Mouse (Mus musculus): ENCODE data around the gene Lpp.

Gene Lpp

GRCm38 (mm10) chr16:24915470-24915869 lies 522.2 kb downstream of the Lpp start:
- no peak for DNase-seq (ENCODE audit: low read depth, low spot score)

- no peak for DNase-seq (ENCODE audit: low read depth, low spot score)
Observed at GRCm38 (mm10) chr16:24919349-24920012, 526.2 kb downstream of the Lpp start.

GRCm38 (mm10) chr16:24930070-24930469 lies 536.8 kb downstream of the Lpp start:
- no peak for DNase-seq (ENCODE audit: low read depth, low spot score)

DNA sequence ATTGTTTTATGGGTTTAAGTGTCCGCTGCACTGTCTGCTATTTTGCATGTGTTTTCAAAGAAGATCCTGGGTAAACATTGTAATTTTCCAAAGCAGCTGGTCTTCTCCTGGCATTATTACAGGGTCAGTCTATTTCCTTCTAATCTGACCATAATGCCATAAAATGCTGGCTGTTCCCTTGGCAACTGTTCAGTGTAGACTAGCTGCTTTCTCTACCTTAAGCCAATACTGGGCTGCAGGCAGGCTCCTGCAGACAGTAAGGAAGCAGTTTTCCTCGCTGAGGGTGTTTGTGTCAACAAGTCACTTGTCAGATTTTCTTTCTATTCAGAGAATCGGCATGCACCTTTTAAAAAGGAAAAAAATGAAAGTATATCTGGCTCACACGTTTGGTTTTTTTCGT lies 537.3 kb downstream of the Lpp start:
- no peak for DNase-seq (ENCODE audit: low read depth, low spot score)

DNA sequence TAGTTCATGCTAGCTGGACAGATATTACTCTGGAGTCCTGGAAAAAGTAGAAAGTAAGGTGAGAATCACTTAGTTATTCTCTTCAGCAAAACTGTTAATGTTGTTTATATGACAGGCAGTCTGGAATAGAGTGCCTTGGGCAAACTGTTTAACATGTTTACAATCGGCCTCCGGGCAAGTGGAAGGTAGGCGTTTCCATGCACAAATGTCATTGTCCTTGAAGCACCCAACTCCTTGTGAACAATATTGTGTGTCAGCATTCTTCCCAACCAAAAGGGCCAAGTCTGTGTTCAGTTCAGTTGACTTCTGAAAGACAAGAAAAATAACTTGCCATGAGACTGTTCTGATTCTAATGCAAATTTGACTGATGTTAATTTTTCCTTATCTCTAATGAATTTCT lies 539.5 kb downstream of the Lpp start:
- DNase-seq (ENCODE audit: low read depth, low spot score): no peak

GRCm38 (mm10) chr16:24933691-24934090 lies 540.4 kb downstream of the Lpp start:
- no peak for DNase-seq (ENCODE audit: low read depth, low spot score)

DNA sequence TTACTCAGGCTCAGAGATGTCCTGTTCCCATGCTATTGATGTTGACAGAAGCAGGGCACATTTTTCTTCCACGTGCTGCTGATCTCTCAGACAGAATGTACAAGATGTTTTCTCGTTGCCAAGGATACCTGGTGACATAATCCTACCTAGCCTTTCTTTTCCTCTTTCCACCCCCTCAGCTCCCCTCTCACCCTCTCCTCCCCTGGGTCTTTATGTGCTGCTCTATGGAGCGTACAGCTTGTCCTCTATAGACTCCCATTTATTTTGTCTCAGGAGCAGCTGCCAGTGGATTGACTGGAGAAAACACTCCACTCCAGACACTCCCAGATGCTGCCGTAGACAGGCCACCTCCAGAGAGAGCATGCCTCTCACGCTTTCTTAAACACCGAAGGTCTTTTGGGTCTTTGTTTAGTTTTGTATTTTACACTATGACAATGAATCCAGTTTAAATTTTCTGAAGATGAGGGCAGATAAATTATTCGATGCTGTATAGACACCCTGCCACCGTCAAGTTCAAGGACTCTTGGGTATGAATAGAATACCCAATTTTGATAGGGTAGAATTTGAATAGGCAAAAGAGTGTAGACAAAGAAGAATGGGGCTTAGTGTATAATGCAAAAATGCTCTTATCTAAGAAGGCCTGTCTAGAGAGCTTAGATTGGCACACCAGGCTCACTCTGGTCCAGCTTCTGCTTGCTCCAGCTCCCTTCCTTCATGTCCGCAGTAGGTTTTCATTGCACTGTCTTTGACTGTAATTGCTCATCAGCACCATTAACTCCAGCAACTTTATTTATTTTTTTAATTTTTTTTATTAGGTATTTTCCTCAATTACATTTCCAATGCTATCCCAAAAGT lies 548.2 kb downstream of the Lpp start:
- no peak for DNase-seq (ENCODE audit: low read depth, low spot score)

DNA sequence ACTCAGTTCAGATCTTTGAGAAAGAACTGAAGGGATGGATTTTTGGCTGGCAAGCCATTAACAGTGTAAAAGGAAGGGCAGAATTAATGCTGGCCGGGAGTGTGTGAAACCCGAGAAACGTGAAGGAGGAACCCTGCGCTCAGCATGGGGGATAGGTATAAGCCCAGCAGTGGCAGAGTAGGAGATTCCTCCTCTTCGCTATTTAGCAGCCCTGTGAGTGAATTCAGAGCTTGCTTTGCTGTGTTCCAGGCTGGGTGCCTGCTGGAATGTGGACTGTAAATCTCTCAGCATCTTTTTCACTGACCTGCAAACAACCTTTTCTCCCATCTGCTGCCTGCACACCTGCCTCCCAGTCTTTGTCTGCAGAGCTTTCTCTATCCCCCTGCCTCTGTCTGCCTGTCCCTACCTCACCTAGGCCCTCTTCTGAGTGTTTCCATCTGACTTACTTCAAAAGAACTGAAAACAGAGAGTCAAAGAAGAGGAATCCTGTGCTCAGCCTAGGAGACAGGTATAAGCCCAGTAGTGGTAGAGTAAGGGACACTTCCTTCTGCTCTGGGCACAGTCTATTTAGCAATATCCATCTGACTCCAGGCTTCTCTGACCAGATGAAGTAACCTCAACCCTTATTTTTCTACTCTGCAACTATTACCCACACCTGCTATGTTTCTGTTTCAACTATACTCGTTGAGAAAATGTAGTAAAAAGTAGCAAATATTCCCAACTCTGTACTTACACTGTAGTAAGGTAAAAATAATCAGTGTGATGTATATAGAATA lies 550.4 kb downstream of the Lpp start:
- no peak for DNase-seq (ENCODE audit: low read depth, low spot score)

DNA sequence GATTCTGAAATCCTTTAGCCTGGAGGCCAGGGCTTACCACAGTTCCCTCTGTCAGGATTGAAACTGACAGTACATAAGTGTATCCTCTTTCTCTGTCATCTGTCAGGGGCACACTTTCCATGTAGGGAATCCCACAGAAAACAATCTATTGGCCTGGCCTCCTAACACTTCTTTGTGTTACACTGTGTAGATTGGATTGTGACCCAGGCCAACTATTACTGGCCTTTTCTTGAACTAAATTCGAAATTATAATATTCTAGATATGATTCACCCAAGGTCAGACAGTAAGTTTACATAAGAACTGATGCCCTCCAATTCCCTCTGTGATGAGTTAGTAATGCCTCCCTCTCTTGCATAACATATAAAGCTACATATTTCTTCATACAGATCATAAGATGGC lies 553.0 kb downstream of the Lpp start:
- no peak for DNase-seq (ENCODE audit: low read depth, low spot score)

DNA sequence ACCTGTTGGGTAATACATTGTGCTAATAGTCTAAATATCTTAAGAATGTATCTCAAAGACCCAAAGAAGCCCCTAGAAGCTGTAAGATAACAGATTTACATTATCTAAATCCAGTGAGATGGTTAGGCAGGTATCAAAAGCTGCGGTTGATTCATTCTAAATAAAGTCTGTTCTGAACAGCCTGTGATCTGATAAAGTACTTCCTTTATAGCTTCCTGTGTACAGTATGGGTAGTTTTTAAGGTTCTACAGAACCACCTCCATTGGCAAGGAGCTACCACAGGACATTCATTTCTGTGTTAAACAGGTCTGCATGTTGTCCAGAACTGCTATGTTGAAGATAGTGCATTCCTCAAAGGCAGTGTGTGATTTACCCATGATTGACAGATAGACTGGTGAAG lies 554.2 kb downstream of the Lpp start:
- no peak for DNase-seq (ENCODE audit: low read depth, low spot score)

- no peak for DNase-seq (ENCODE audit: low read depth, low spot score)
Observed at GRCm38 (mm10) chr16:24948091-24948690, 554.9 kb downstream of the Lpp start.

- no peak for DNase-seq (ENCODE audit: low read depth, low spot score)
Observed at GRCm38 (mm10) chr16:24949265-24949664, 556.0 kb downstream of the Lpp start.

DNA sequence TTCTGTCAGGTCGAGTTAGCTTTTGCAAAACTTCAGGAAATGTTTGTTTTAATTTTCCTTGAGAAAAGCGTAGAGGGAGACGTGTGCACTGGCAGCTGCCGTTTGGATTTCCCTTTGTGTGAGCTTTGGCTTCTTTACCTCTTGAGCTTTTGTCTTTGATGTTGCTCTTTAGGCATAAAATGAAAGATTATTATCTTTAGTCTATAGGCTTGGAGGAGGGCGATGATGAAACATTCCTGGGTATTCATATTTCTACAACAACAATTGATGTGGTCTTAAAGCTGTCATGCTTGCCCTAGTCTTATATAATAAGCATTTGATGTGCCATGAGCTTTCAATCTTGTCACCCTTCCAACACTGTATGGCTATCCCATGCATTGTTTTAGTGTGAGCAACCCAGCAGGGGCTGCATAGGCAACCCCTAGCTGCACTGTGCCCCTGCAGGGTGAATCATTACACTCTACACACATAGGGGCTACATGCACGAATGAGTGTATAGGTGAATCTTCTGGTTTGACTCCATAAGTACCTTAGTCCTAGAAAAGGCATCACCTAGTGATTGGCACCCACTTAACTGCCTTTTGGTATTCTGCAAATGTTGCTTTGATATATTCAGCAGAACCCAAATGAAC lies 556.9 kb downstream of the Lpp start:
- DNase-seq (ENCODE audit: low read depth, low spot score): no peak

DNA sequence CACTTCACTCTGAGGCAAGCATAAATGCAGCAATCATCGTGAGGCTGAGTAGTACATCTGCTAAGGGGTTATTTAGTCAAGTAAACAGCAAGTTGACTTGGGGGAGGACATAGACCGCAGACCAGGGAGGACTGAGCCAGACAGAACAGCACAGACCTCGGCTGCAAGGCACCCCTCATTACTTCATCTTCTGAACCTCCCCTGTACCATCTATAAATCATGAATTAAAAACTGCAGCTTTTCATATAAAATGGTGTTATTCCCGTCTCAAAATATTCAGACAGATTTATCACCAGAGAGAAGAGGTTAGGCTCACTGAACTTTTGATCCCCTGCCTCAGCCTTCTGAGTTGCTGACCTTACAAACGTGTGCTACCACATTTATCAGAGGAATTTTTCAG lies 558.6 kb downstream of the Lpp start:
- no peak for DNase-seq (ENCODE audit: low read depth, low spot score)

GRCm38 (mm10) chr16:24955054-24955453 lies 561.7 kb downstream of the Lpp start:
- DNase-seq (ENCODE audit: low read depth, low spot score): no peak

GRCm38 (mm10) chr16:24958661-24959060 lies 565.4 kb downstream of the Lpp start:
- DNase-seq (ENCODE audit: low read depth, low spot score): no peak

GRCm38 (mm10) chr16:24960901-24961806 lies 567.8 kb downstream of the Lpp start:
- DNase-seq (ENCODE audit: low read depth, low spot score): peak; percentile 30

DNA sequence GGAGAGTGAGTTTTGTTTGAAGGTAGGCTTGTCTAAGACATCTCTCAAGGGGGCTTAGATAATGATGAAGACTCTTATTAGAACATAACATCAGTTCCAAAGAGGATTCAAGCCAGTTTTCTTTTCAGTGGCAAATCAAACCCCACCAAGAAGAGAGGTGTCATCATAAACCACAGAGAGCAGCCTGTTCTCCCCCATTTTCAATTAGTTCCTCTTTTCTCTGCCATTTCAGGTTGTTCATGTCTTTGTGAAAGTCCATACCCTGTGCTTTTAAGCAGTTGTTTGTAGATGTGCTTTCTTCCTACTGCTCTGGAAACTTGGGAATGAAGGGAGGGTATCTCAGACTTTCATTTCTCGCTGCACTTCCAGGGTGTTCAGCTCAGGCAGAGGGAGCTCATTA lies 571.0 kb downstream of the Lpp start:
- no peak for DNase-seq (ENCODE audit: low read depth, low spot score)

- DNase-seq (ENCODE audit: low read depth, low spot score): no peak
Observed at GRCm38 (mm10) chr16:24965091-24965490, 571.8 kb downstream of the Lpp start.

- no peak for DNase-seq (ENCODE audit: low read depth, low spot score)
Observed at GRCm38 (mm10) chr16:24966460-24966859, 573.2 kb downstream of the Lpp start.
